Mouse (Mus musculus) urinary bladder, adult 18-20 months (tissue): ENCODE results near the gene Ltk.

ENCODE experiments used
- DNase-seq, 2 experiments: peaks; one replicate each; pipeline ENCODE4 v3.0.0; 2022; ENCODE audit warnings: low spot score in 2 of 2, mixed read lengths in 2 of 2

Gene Ltk

GRCm38 (mm10) chr2:119760251-119760650 lies at the start of gene Ltk:
Gene Ltk (minus strand): TSS chr2:119760431.
- DNase-seq = no peak

GRCm38 (mm10) chr2:119808881-119809280 lies 48.6 kb upstream of the Ltk start:
- no peak for DNase-seq

- no peak for DNase-seq
These were observed 48.2 kb upstream of the Ltk start for GRCm38 (mm10) chr2:119808438-119808837.

GRCm38 (mm10) chr2:119805536-119805935 lies 45.3 kb upstream of the Ltk start:
- DNase-seq = no peak

GRCm38 (mm10) chr2:119804776-119805175 lies 44.5 kb upstream of the Ltk start:
- DNase-seq = no peak

- DNase-seq = no peak
These were observed 44.0 kb upstream of the Ltk start for GRCm38 (mm10) chr2:119804275-119804628.

- DNase-seq = no peak
These were observed 43.5 kb upstream of the Ltk start for GRCm38 (mm10) chr2:119803618-119804274.

- no peak for DNase-seq
These were observed 42.8 kb upstream of the Ltk start for GRCm38 (mm10) chr2:119802767-119803617.

GRCm38 (mm10) chr2:119800876-119801846 lies 40.9 kb upstream of the Ltk start:
- DNase-seq = peak in 1 of 2 experiments; percentile 41

GRCm38 (mm10) chr2:119799961-119800550 lies 39.8 kb upstream of the Ltk start:
- DNase-seq = peak in 1 of 2 experiments; percentile 43

GRCm38 (mm10) chr2:119799181-119799960 lies 39.1 kb upstream of the Ltk start:
- peak; percentile 17 to 58 for DNase-seq

GRCm38 (mm10) chr2:119798246-119798927 lies 38.2 kb upstream of the Ltk start:
- peak; percentile 42 for DNase-seq

GRCm38 (mm10) chr2:119797279-119797783 lies 37.1 kb upstream of the Ltk start, which contains the start of gene Tyro3:
Gene Tyro3 (plus strand): TSS chr2:119797733.
- DNase-seq = no peak

- DNase-seq = no peak
These were observed 29.8 kb upstream of the Ltk start for GRCm38 (mm10) chr2:119789996-119790395.

- DNase-seq = peak; percentile 73 to 74
These were observed 27.1 kb upstream of the Ltk start, which contains the start of gene Rpap1 for GRCm38 (mm10) chr2:119787206-119787883. Gene Rpap1 (minus strand): TSS chr2:119787537.

- DNase-seq = no peak
These were observed 7.0 kb upstream of the Ltk start for GRCm38 (mm10) chr2:119767246-119767645.

GRCm38 (mm10) chr2:119763924-119764323 lies 3.7 kb upstream of the Ltk start:
- DNase-seq = no peak

- no peak for DNase-seq
These were observed 2.0 kb upstream of the Ltk start for GRCm38 (mm10) chr2:119762276-119762675.
